Mouse (Mus musculus): ENCODE results near the gene Cds2. TPM values are rescaled to one million over a fixed set of nuclear protein-coding genes. Genes with fewer than 3 reads are reported as not detected.

The Cds2 gene
- total and polyA plus RNA-seq, 2 experiments from 2014 or later: 22.6 to 61.5 TPM

- H3K4me3 ChIP-seq (ENCODE audit: low read depth, low read length): peak overlapping the region; percentile 67
- H3K36me3 ChIP-seq (replicated peaks; ENCODE audit: control insufficient read depth, insufficient read depth, low read length): peaks cover 16% of the 10 kb centered on the region
- ATAC-seq (ENCODE audit: insufficient read depth, low read depth) (no peak), DNase-seq (ENCODE audit: low spot score) (no peak)
- TF ChIP-seq EP300 (IDR thresholded peaks at IDR 0.05; ENCODE audit: low read depth) (no peak), CTCF (IDR thresholded peaks at IDR 0.05; ENCODE audit: low read depth) (no peak)
- no peak overlapping the region; the same call in 1 of the 2 replicates for H3K27ac ChIP-seq (ENCODE audit: low read depth)
- no peaks in the 10 kb centered on the region for H3K9me3 ChIP-seq (replicated peaks; ENCODE audit: control insufficient read depth, low read length)
- H3K27me3 ChIP-seq (ENCODE audit: control insufficient read depth, insufficient read depth, low read length): no peaks in the 10 kb centered on the region
- peaks cover 19% of the 10 kb centered on the region for H3K4me1 ChIP-seq (ENCODE audit: control insufficient read depth, insufficient read depth)
- H3K9ac ChIP-seq (replicated peaks; ENCODE audit: low read depth, low read length): peak overlapping the region; percentile 64; the same call in 1 of the 2 replicates
- 8% methylated on average over 8 of the region's 8 CpGs for WGBS
- peak overlapping the region; percentile 87 for H3K4me2 ChIP-seq (ENCODE audit: low read depth, low read length)
Observed at GRCm38 (mm10) chr2:132251911-132252310, 11.0 kb upstream of the Cds2 start.

- Histone ChIP-seq H3K9ac (replicated peaks; ENCODE audit: low read depth, low read length) (peak within 1 kb of the TSS; percentile 64), H3K9me3 (replicated peaks; ENCODE audit: control insufficient read depth, low read length) (no peaks in the 10 kb centered on the region), H3K27me3 (ENCODE audit: control insufficient read depth, insufficient read depth, low read length) (no peaks in the 10 kb centered on the region), H3K27ac (ENCODE audit: low read depth) (peak within 1 kb of the TSS; percentile 91), H3K4me3 (ENCODE audit: low read depth, low read length) (peak within 1 kb of the TSS; percentile 67), H3K4me1 (ENCODE audit: control insufficient read depth, insufficient read depth) (peaks cover 15% of the 10 kb centered on the region), H3K36me3 (replicated peaks; ENCODE audit: control insufficient read depth, insufficient read depth, low read length) (peaks cover 16% of the 10 kb centered on the region), H3K4me2 (ENCODE audit: low read depth, low read length) (peak within 1 kb of the TSS; percentile 87)
- ATAC-seq (ENCODE audit: insufficient read depth, low read depth) (peak; percentile 99), DNase-seq (ENCODE audit: low spot score) (peak; percentile 99)
- TF ChIP-seq EP300 (IDR thresholded peaks at IDR 0.05; ENCODE audit: low read depth) (peak; percentile 48; the same call in 1 of the 2 replicates), CTCF (IDR thresholded peaks at IDR 0.05; ENCODE audit: low read depth) (no peak)
- under 1% methylated on average over 78 of the region's 79 CpGs for WGBS
Observed at GRCm38 (mm10) chr2:132252542-132253528, 10.1 kb upstream of the Cds2 start, which contains the start of gene Pcna. TSS of gene Pcna (minus strand) at chr2:132253314.

GRCm38 (mm10) chr2:132253603-132254002 is 9.3 kb upstream of the Cds2 start:
- peak overlapping the region; percentile 91 for H3K27ac ChIP-seq (ENCODE audit: low read depth)
- peak overlapping the region; percentile 61 for H3K9ac ChIP-seq (replicated peaks; ENCODE audit: low read depth, low read length)
- DNase-seq (ENCODE audit: low spot score) (no peak), ATAC-seq (ENCODE audit: insufficient read depth, low read depth) (no peak)
- peaks cover 11% of the 10 kb centered on the region for H3K4me1 ChIP-seq (ENCODE audit: control insufficient read depth, insufficient read depth)
- TF ChIP-seq EP300 (IDR thresholded peaks at IDR 0.05; ENCODE audit: low read depth): no peak
- no peak for TF ChIP-seq CTCF (IDR thresholded peaks at IDR 0.05; ENCODE audit: low read depth)
- no peaks in the 10 kb centered on the region for H3K27me3 ChIP-seq (ENCODE audit: control insufficient read depth, insufficient read depth, low read length)
- peak overlapping the region; percentile 87 for H3K4me2 ChIP-seq (ENCODE audit: low read depth, low read length)
- H3K9me3 ChIP-seq (replicated peaks; ENCODE audit: control insufficient read depth, low read length): no peaks in the 10 kb centered on the region
- H3K36me3 ChIP-seq (replicated peaks; ENCODE audit: control insufficient read depth, insufficient read depth, low read length): peaks cover 16% of the 10 kb centered on the region
- WGBS: 2% methylated on average over 7 of the region's 7 CpGs
- peak overlapping the region; percentile 67 for H3K4me3 ChIP-seq (ENCODE audit: low read depth, low read length)

- 82% methylated on average over 6 of the region's 6 CpGs for WGBS
- no peaks in the 10 kb centered on the region for H3K36me3 ChIP-seq (replicated peaks; ENCODE audit: control insufficient read depth, insufficient read depth, low read length)
- TF ChIP-seq CTCF (IDR thresholded peaks at IDR 0.05; ENCODE audit: low read depth): no peak
- H3K9ac ChIP-seq (replicated peaks; ENCODE audit: low read depth, low read length): no peak overlapping the region
- H3K4me3 ChIP-seq (ENCODE audit: low read depth, low read length): no peak overlapping the region
- no peaks in the 10 kb centered on the region for H3K27me3 ChIP-seq (ENCODE audit: control insufficient read depth, insufficient read depth, low read length)
- no peaks in the 10 kb centered on the region for H3K4me1 ChIP-seq (ENCODE audit: control insufficient read depth, insufficient read depth)
- H3K27ac ChIP-seq (ENCODE audit: low read depth): no peak overlapping the region
- DNase-seq (ENCODE audit: low spot score): no peak
- H3K4me2 ChIP-seq (ENCODE audit: low read depth, low read length): no peak overlapping the region
- ATAC-seq (ENCODE audit: insufficient read depth, low read depth): no peak
- H3K9me3 ChIP-seq (replicated peaks; ENCODE audit: control insufficient read depth, low read length): no peaks in the 10 kb centered on the region
Observed at GRCm38 (mm10) chr2:132257350-132258068, 5.4 kb upstream of the Cds2 start.

GRCm38 (mm10) chr2:132260601-132261000 is 2.3 kb upstream of the Cds2 start:
- WGBS: 90% methylated on average over 3 of the region's 3 CpGs
- no peak overlapping the region for H3K27ac ChIP-seq (ENCODE audit: low read depth)
- H3K4me2 ChIP-seq (ENCODE audit: low read depth, low read length): no peak overlapping the region
- no peaks in the 10 kb centered on the region for H3K36me3 ChIP-seq (replicated peaks; ENCODE audit: control insufficient read depth, insufficient read depth, low read length)
- TF ChIP-seq CTCF (IDR thresholded peaks at IDR 0.05; ENCODE audit: low read depth) (no peak), EP300 (IDR thresholded peaks at IDR 0.05; ENCODE audit: low read depth) (no peak)
- H3K4me1 ChIP-seq (ENCODE audit: control insufficient read depth, insufficient read depth): peaks cover 12% of the 10 kb centered on the region
- H3K4me3 ChIP-seq (ENCODE audit: low read depth, low read length): no peak overlapping the region
- H3K9me3 ChIP-seq (replicated peaks; ENCODE audit: control insufficient read depth, low read length): no peaks in the 10 kb centered on the region
- ATAC-seq (ENCODE audit: insufficient read depth, low read depth) (no peak), DNase-seq (ENCODE audit: low spot score) (no peak)
- H3K27me3 ChIP-seq (ENCODE audit: control insufficient read depth, insufficient read depth, low read length): no peaks in the 10 kb centered on the region
- no peak overlapping the region for H3K9ac ChIP-seq (replicated peaks; ENCODE audit: low read depth, low read length)

Data from heart, postnatal 0 days (tissue).